Comparison of ENCODE assay signal across 9 mouse cellular contexts in genomic region chr2:78159877-78160485, GRCm38 (mm10).
DNase-seq lines count a peak whose midpoint lies in the region; ATAC-seq and TF ChIP-seq lines count a peak whose summit lies in the region.
"Had no signal": no experiment of that assay in that cellular context is flagged by ENCODE, and none has a peak within 500 bp of the region (broad histone marks: within the 10 kb centered on the region; RNA-seq: fewer than 3 reads in every experiment).

No protein-coding gene starts in this region.

- no peak overlapping the region for H3K4me3 ChIP-seq in neural tube, embryonic 13.5 days
- H3K4me3 ChIP-seq in liver, postnatal 0 days (ENCODE audit: low read depth, low read length): no peak overlapping the region

- 53% methylated on average over 3 of the region's 3 CpGs for WGBS in neural tube, embryonic 13.5 days
- WGBS in liver, postnatal 0 days (ENCODE audit: insufficient replicate concordance): 60% methylated on average over 3 of the region's 3 CpGs

- H3K4me1 ChIP-seq in neural tube, embryonic 13.5 days (replicated peaks): peaks cover 8% of the 10 kb centered on the region
- no peaks in the 10 kb centered on the region for H3K4me1 ChIP-seq in liver, postnatal 0 days (ENCODE audit: insufficient read depth)

- H3K4me2 ChIP-seq in neural tube, embryonic 13.5 days: no peak overlapping the region
- no peak overlapping the region for H3K4me2 ChIP-seq in liver, postnatal 0 days (ENCODE audit: low read depth, low read length)

- peak; percentile 11 to 50 for DNase-seq in left cerebral cortex, postnatal 25 days (ENCODE audit: low spot score in 2 of 2)
- no peak for DNase-seq in left cerebral cortex, postnatal 36 days (ENCODE audit: low spot score in 2 of 2)
- peak; percentile 33 for DNase-seq in embryo, embryonic 10.5 days (ENCODE audit: low spot score)
- DNase-seq in layer of hippocampus, adult 9-10 months (ENCODE audit: low spot score): peak; percentile 70
- no peak for DNase-seq in liver, postnatal 0 days
- no peak for DNase-seq in kidney, adult 9 months
- DNase-seq in adrenal gland, postnatal 4 days (ENCODE audit: low spot score in 2 of 2): no peak

- H3K36me3 ChIP-seq in neural tube, embryonic 13.5 days: no peaks in the 10 kb centered on the region
- no peaks in the 10 kb centered on the region for H3K36me3 ChIP-seq in liver, postnatal 0 days (replicated peaks; ENCODE audit: insufficient read depth, low read length)

- no peaks in the 10 kb centered on the region for H3K27me3 ChIP-seq in neural tube, embryonic 13.5 days
- H3K27me3 ChIP-seq in liver, postnatal 0 days (ENCODE audit: insufficient read depth, low read length): no peaks in the 10 kb centered on the region

- intact Hi-C loops in left cerebral cortex, postnatal 25 days (cut with DNase I): no loop called here
- intact Hi-C loops in left cerebral cortex, postnatal 36 days (cut with DNase I): no loop called here

- TF ChIP-seq CTCF in liver, postnatal 0 days (IDR thresholded peaks at IDR 0.05; ENCODE audit: low read depth): no peak

- no peak overlapping the region for H3K27ac ChIP-seq in neural tube, embryonic 13.5 days (replicated peaks)
- no peak overlapping the region for H3K27ac ChIP-seq in liver, postnatal 0 days (ENCODE audit: low read depth)
- H3K27ac ChIP-seq: liver, embryonic 14.5 days had no signal

- ATAC-seq in neural tube, embryonic 13.5 days (ENCODE audit: low read depth): peak; percentile 74
- no peak for ATAC-seq in liver, postnatal 0 days

- TF ChIP-seq EP300 in liver, postnatal 0 days (IDR thresholded peaks at IDR 0.05; ENCODE audit: low read depth): no peak

- no peak overlapping the region for H3K9ac ChIP-seq in neural tube, embryonic 13.5 days
- no peak overlapping the region for H3K9ac ChIP-seq in liver, postnatal 0 days (replicated peaks)
- H3K9ac ChIP-seq: liver, embryonic 14.5 days had no signal

- H3K9me3 ChIP-seq in neural tube, embryonic 13.5 days: no peaks in the 10 kb centered on the region
- no peaks in the 10 kb centered on the region for H3K9me3 ChIP-seq in liver, postnatal 0 days (ENCODE audit: low read length)

Comparison
In these comparisons a context has a peak if more than half of its experiments do, and no peak if none do; other contexts are left out.
1. DNase-seq: peak in left cerebral cortex, postnatal 25 days (2 of 2), embryo, embryonic 10.5 days (single experiment) and layer of hippocampus, adult 9-10 months (single experiment); none in left cerebral cortex, postnatal 36 days (0 of 2), liver, postnatal 0 days (single experiment), kidney, adult 9 months (single experiment) and adrenal gland, postnatal 4 days (0 of 2).